Mouse (Mus musculus) heart, postnatal 4 days (tissue): ENCODE data around the gene Cyp4f18. TPM values are rescaled to one million over a fixed set of nuclear protein-coding genes. Genes with fewer than 3 reads are reported as not detected.
"Not testable (repeated sequence)": the region's sequence is repeated elsewhere in the genome, so short reads cannot be mapped to it uniquely, and the experiment has no call there.

Experiments
- DNase-seq: peaks from one replicate; pipeline ENCODE4 v3.0.0; 2021
- total RNA-seq, 2 experiments: library from RNA; stranded (reverse); gene quantifications; 2 replicates each; pipeline ENCODE4 v1.2.3; 2021

The Cyp4f18 gene
- under 1 TPM; 0.21 to 0.38 TPM for total RNA-seq

- no peak for DNase-seq
Measured at GRCm38 (mm10) chr8:72009473-72009872, at the start of gene Cyp4f18. Cyp4f18 (minus strand) TSS chr8:72009626.

- not testable (repeated sequence) for DNase-seq
Measured at GRCm38 (mm10) chr8:72057643-72058042, 48.2 kb upstream of the Cyp4f18 start.

- not testable (repeated sequence) for DNase-seq
Measured at GRCm38 (mm10) chr8:72054633-72055032, 45.2 kb upstream of the Cyp4f18 start.

GRCm38 (mm10) chr8:72042493-72042892 lies 33.1 kb upstream of the Cyp4f18 start:
- DNase-seq: no peak

GRCm38 (mm10) chr8:72040918-72041317 lies 31.5 kb upstream of the Cyp4f18 start, which contains the start of gene Olfr372:
Olfr372 (plus strand) TSS chr8:72041218.
- not testable (repeated sequence) for DNase-seq

- DNase-seq: peak; percentile 74
Measured at GRCm38 (mm10) chr8:72032926-72033325, 23.5 kb upstream of the Cyp4f18 start.

GRCm38 (mm10) chr8:72024886-72025285 lies 15.5 kb upstream of the Cyp4f18 start:
- DNase-seq: peak; percentile 69

- DNase-seq: no peak
Measured at GRCm38 (mm10) chr8:72019816-72020215, 10.4 kb upstream of the Cyp4f18 start.

- not testable (repeated sequence) for DNase-seq
Measured at GRCm38 (mm10) chr8:72019022-72019421, 9.6 kb upstream of the Cyp4f18 start.

GRCm38 (mm10) chr8:72018141-72018540 lies 8.7 kb upstream of the Cyp4f18 start:
- DNase-seq: no peak

GRCm38 (mm10) chr8:72017339-72017738 lies 7.9 kb upstream of the Cyp4f18 start:
- not testable (repeated sequence) for DNase-seq

- not testable (repeated sequence) for DNase-seq
Measured at GRCm38 (mm10) chr8:72013506-72014228, 4.2 kb upstream of the Cyp4f18 start.

- DNase-seq: no peak
Measured at GRCm38 (mm10) chr8:72008134-72008641, 1.2 kb downstream of the Cyp4f18 start.

- no peak for DNase-seq
Measured at GRCm38 (mm10) chr8:72006763-72007162, 2.7 kb downstream of the Cyp4f18 start.

- no peak for DNase-seq
Measured at GRCm38 (mm10) chr8:72005912-72006311, 3.5 kb downstream of the Cyp4f18 start.

- DNase-seq: no peak
Measured at GRCm38 (mm10) chr8:72002942-72003341, 6.5 kb downstream of the Cyp4f18 start.

- no peak for DNase-seq
Measured at GRCm38 (mm10) chr8:72000223-72000622, 9.2 kb downstream of the Cyp4f18 start.

GRCm38 (mm10) chr8:71999434-71999833 lies 10.0 kb downstream of the Cyp4f18 start:
- no peak for DNase-seq

- DNase-seq: no peak
Measured at GRCm38 (mm10) chr8:71988867-71989599, 20.4 kb downstream of the Cyp4f18 start.

- DNase-seq: peak; percentile 51
Measured at GRCm38 (mm10) chr8:71988110-71988866, 21.1 kb downstream of the Cyp4f18 start.

- DNase-seq: no peak
Measured at GRCm38 (mm10) chr8:71984601-71985000, 24.8 kb downstream of the Cyp4f18 start.

- DNase-seq: no peak
Measured at GRCm38 (mm10) chr8:71981456-71981855, 28.0 kb downstream of the Cyp4f18 start.

- DNase-seq: no peak
Measured at GRCm38 (mm10) chr8:71981032-71981431, 28.4 kb downstream of the Cyp4f18 start.
